Mouse (Mus musculus) kidney, embryonic 16.5 days (tissue): ENCODE measurements around the gene C8a. TPM values are rescaled to one million over a fixed set of nuclear protein-coding genes. Genes with fewer than 3 reads are reported as not detected.

Experiments used
- ATAC-seq: fragments of 200-750 bp; cut with Nextera tagmentation; 2 replicates; pipeline ENCODE4 v1.8.0; 2017; ENCODE audit warnings: moderate TSS enrichment; ENCODE audit not compliant: low FRiP score, low TSS enrichment
- H3K27ac ChIP-seq: fragments of 300-500 bp; sonication (generic); 2 replicates; pipeline ENCODE4 v1.5.1; 2014; ENCODE audit warnings: low read length
- H3K27me3 ChIP-seq: fragments of 300-500 bp; sonication (generic); 2 replicates; pipeline ENCODE4 v1.6.1; 2014; ENCODE audit warnings: low read length, control low read depth, mixed read lengths; ENCODE audit not compliant: insufficient read depth
- H3K36me3 ChIP-seq: fragments of 300-500 bp; sonication (generic); 2 replicates; pipeline ENCODE4 v1.6.1; 2014; ENCODE audit warnings: low read length, control low read depth, mixed read lengths; ENCODE audit not compliant: insufficient read depth
- H3K4me1 ChIP-seq: fragments of 300-500 bp; sonication (generic); 2 replicates; pipeline ENCODE4 v1.6.1; 2014; ENCODE audit warnings: low read length, control low read depth, mixed read lengths; ENCODE audit not compliant: insufficient read depth
- H3K4me2 ChIP-seq: fragments of 300-500 bp; sonication (generic); replicated peaks from 2 replicates; pipeline ENCODE4 v1.6.1; 2014; ENCODE audit warnings: low read depth, low read length
- H3K4me3 ChIP-seq: fragments of 300-500 bp; sonication (generic); 2 replicates; pipeline ENCODE4 v1.5.1; 2014; ENCODE audit warnings: mild to moderate bottlenecking, low read length
- H3K9ac ChIP-seq: fragments of 300-500 bp; sonication (generic); replicated peaks from 2 replicates; pipeline ENCODE4 v1.6.1; 2014; ENCODE audit warnings: low read length
- H3K9me3 ChIP-seq: fragments of 300-500 bp; sonication (generic); 2 replicates; pipeline ENCODE4 v1.6.1; 2016; ENCODE audit warnings: low read length, control low read depth
- WGBS: fragments of 180-500 bp; shearing (Covaris S2); extraction: QIAGEN DNeasy Blood & Tissue Kit; methylation state at CpG from one replicate; pipeline ENCODE4 v1.1.7; 2014; 5-methylcytosine and 5-hydroxymethylcytosine counted together
- polyA plus RNA-seq: library from polyadenylated mRNA; unstranded; fragments of >200 nt; fragmentation: Nextera tagmentation; extraction: Ambion mirVana; gene quantifications from 2 replicates; pipeline ENCODE4 v1.2.1, GENCODE M21; 2015

C8a gene
- polyA plus RNA-seq, 1 experiment from 2014 or later, result 0.32 TPM

GRCm38 (mm10) chr4:104782346-104782745 lies 93.9 kb downstream of the C8a start:
- 81% methylated on average over 4 of the region's 4 CpGs for whole genome bisulfite sequencing
- Histone ChIP-seq H3K36me3 (no peaks in the 10 kb centered on the region), H3K4me1 (no peaks in the 10 kb centered on the region), H3K4me3 (no peak overlapping the region), H3K4me2 (no peak overlapping the region), H3K9ac (no peak overlapping the region), H3K27ac (no peak overlapping the region), H3K27me3 (no peaks in the 10 kb centered on the region), H3K9me3 (no peaks in the 10 kb centered on the region)
- no peak for ATAC-seq

- no peaks in the 10 kb centered on the region for H3K4me1 ChIP-seq
- 86% methylated on average over 3 of the region's 3 CpGs for WGBS
- no peaks in the 10 kb centered on the region for H3K27me3 ChIP-seq
- H3K27ac ChIP-seq, result no peak overlapping the region
- H3K36me3 ChIP-seq, result no peaks in the 10 kb centered on the region
- no peak overlapping the region for H3K4me2 ChIP-seq
- no peak for ATAC-seq
- H3K4me3 ChIP-seq, result no peak overlapping the region
- H3K9ac ChIP-seq, result no peak overlapping the region
- no peaks in the 10 kb centered on the region for H3K9me3 ChIP-seq
These were observed 94.8 kb downstream of the C8a start for GRCm38 (mm10) chr4:104781441-104781840.

- no peaks in the 10 kb centered on the region for H3K36me3 ChIP-seq
- H3K9ac ChIP-seq, result no peak overlapping the region
- H3K27ac ChIP-seq, result no peak overlapping the region
- no peaks in the 10 kb centered on the region for H3K27me3 ChIP-seq
- H3K4me1 ChIP-seq, result no peaks in the 10 kb centered on the region
- WGBS, result 84% methylated on average over 5 of the region's 5 CpGs
- no peak for ATAC-seq
- no peak overlapping the region for H3K4me2 ChIP-seq
- no peak overlapping the region for H3K4me3 ChIP-seq
- H3K9me3 ChIP-seq, result no peaks in the 10 kb centered on the region
These were observed 96.7 kb downstream of the C8a start for GRCm38 (mm10) chr4:104779460-104779859.

- no peak overlapping the region for H3K4me2 ChIP-seq
- ATAC-seq, result no peak
- WGBS, result 70% methylated on average over 3 of the region's 3 CpGs
- no peaks in the 10 kb centered on the region for H3K4me1 ChIP-seq
- no peaks in the 10 kb centered on the region for H3K27me3 ChIP-seq
- H3K27ac ChIP-seq, result no peak overlapping the region
- no peak overlapping the region for H3K9ac ChIP-seq
- no peaks in the 10 kb centered on the region for H3K36me3 ChIP-seq
- no peak overlapping the region for H3K4me3 ChIP-seq
- no peaks in the 10 kb centered on the region for H3K9me3 ChIP-seq
These were observed 100.6 kb downstream of the C8a start for GRCm38 (mm10) chr4:104775601-104776000.

GRCm38 (mm10) chr4:104770331-104770730 lies 105.9 kb downstream of the C8a start:
- ATAC-seq, result no peak
- H3K36me3 ChIP-seq, result no peaks in the 10 kb centered on the region
- 66% methylated on average over 4 of the region's 4 CpGs for WGBS

GRCm38 (mm10) chr4:104769602-104770001 lies 106.6 kb downstream of the C8a start:
- no peak for ATAC-seq
- no peaks in the 10 kb centered on the region for H3K9me3 ChIP-seq
- H3K27ac ChIP-seq, result no peak overlapping the region
- H3K4me3 ChIP-seq, result no peak overlapping the region
- H3K4me1 ChIP-seq, result no peaks in the 10 kb centered on the region
- no peak overlapping the region for H3K4me2 ChIP-seq
- no peaks in the 10 kb centered on the region for H3K36me3 ChIP-seq
- no peaks in the 10 kb centered on the region for H3K27me3 ChIP-seq
- H3K9ac ChIP-seq, result no peak overlapping the region
- 84% methylated on average over 8 of the region's 8 CpGs for WGBS

More at GRCm38 (mm10) chr4:104770331-104770730, 105.9 kb downstream of the C8a start:
- no peak overlapping the region for H3K9ac ChIP-seq
- H3K4me1 ChIP-seq, result no peaks in the 10 kb centered on the region
- no peak overlapping the region for H3K4me2 ChIP-seq
- no peak overlapping the region for H3K27ac ChIP-seq
- H3K27me3 ChIP-seq, result no peaks in the 10 kb centered on the region
- no peaks in the 10 kb centered on the region for H3K9me3 ChIP-seq
- no peak overlapping the region for H3K4me3 ChIP-seq

GRCm38 (mm10) chr4:104768190-104768589 lies 108.0 kb downstream of the C8a start:
- Histone ChIP-seq H3K4me1 (no peaks in the 10 kb centered on the region), H3K27me3 (no peaks in the 10 kb centered on the region), H3K36me3 (no peaks in the 10 kb centered on the region), H3K4me2 (no peak overlapping the region), H3K9ac (no peak overlapping the region), H3K9me3 (no peaks in the 10 kb centered on the region), H3K27ac (no peak overlapping the region), H3K4me3 (no peak overlapping the region)
- ATAC-seq, result no peak
- 86% methylated on average over 4 of the region's 4 CpGs for WGBS

- ATAC-seq, result no peak
- Histone ChIP-seq H3K9me3 (no peaks in the 10 kb centered on the region), H3K4me2 (no peak within 1 kb of the TSS), H3K36me3 (no peaks in the 10 kb centered on the region), H3K4me3 (no peak within 1 kb of the TSS), H3K27me3 (no peaks in the 10 kb centered on the region), H3K9ac (no peak within 1 kb of the TSS), H3K4me1 (no peaks in the 10 kb centered on the region; the same call in 1 of the 2 replicates), H3K27ac (no peak within 1 kb of the TSS)
- WGBS, result 93% methylated on average over 8 of the region's 8 CpGs
These were observed 110.1 kb downstream of the C8a start, which contains the start of gene C8b for GRCm38 (mm10) chr4:104766065-104766464. Gene C8b, plus strand, starts transcription at chr4:104766317.

Other genes with a start within 250 kb of the C8a start
- gene C8b, start 110.1 kb downstream of the C8a start, polyA plus RNA-seq, result 0.20 and 0.36 TPM in 2 replicates
- not detected in 2 replicates for gene Gm17662, start 19.1 kb downstream of the C8a start, polyA plus RNA-seq
- 0.40 and 0.64 TPM in 2 replicates for gene Fyb2, start 37.1 kb upstream of the C8a start, polyA plus RNA-seq
- 8.8 and 9.1 TPM in 2 replicates for gene Prkaa2, start 233.5 kb upstream of the C8a start, polyA plus RNA-seq